Mouse (Mus musculus): ENCODE results near the gene Huwe1.

- TF ChIP-seq CTCF (IDR thresholded peaks at IDR 0.05; ENCODE audit: low read depth) (peak; percentile 46), EP300 (optimal IDR thresholded peaks at IDR 0.05) (no peak)
These were observed at the start of gene Huwe1 for GRCm38 (mm10) chrX:151800701-151801511.
